Mouse (Mus musculus): ENCODE data around the gene Cmya5. TPM values are rescaled to one million over a fixed set of nuclear protein-coding genes. Genes with fewer than 3 reads are reported as not detected.
"Not testable (repeated sequence)": the region's sequence is repeated elsewhere in the genome, so short reads cannot be mapped to it uniquely, and the experiment has no call there.

The Cmya5 gene
- total RNA-seq, 1 experiment from 2014 or later: 0.44 TPM

- DNase-seq: no peak
Observed at GRCm38 (mm10) chr13:93122321-93122720, 22.2 kb downstream of the Cmya5 start.

GRCm38 (mm10) chr13:93117241-93117640 is 27.3 kb downstream of the Cmya5 start:
- no peak for DNase-seq

GRCm38 (mm10) chr13:93102340-93103090 is 42.0 kb downstream of the Cmya5 start:
- DNase-seq: no peak

- no peak for DNase-seq
Observed at GRCm38 (mm10) chr13:93098596-93098995, 45.9 kb downstream of the Cmya5 start.

GRCm38 (mm10) chr13:93096643-93097042 is 47.9 kb downstream of the Cmya5 start:
- DNase-seq: no peak

- DNase-seq: no peak
Observed at GRCm38 (mm10) chr13:93095097-93095791, 49.3 kb downstream of the Cmya5 start.

GRCm38 (mm10) chr13:93094204-93094935 is 50.2 kb downstream of the Cmya5 start:
- peak; percentile 15 for DNase-seq

- no peak for DNase-seq
Observed at GRCm38 (mm10) chr13:93093697-93094096, 50.8 kb downstream of the Cmya5 start.

GRCm38 (mm10) chr13:93092916-93093429 is 51.6 kb downstream of the Cmya5 start:
- no peak for DNase-seq

GRCm38 (mm10) chr13:93091866-93092455 is 52.6 kb downstream of the Cmya5 start:
- no peak for DNase-seq

- no peak for DNase-seq
Observed at GRCm38 (mm10) chr13:93091176-93091575, 53.3 kb downstream of the Cmya5 start.

- DNase-seq: no peak
Observed at GRCm38 (mm10) chr13:93089481-93089880, 55.0 kb downstream of the Cmya5 start.

- DNase-seq: no peak
Observed at GRCm38 (mm10) chr13:93085711-93086110, 58.8 kb downstream of the Cmya5 start.

- DNase-seq: not testable (repeated sequence)
Observed at GRCm38 (mm10) chr13:93082324-93082723, 62.2 kb downstream of the Cmya5 start.

- DNase-seq: no peak
Observed at GRCm38 (mm10) chr13:93080859-93081258, 63.7 kb downstream of the Cmya5 start.

- DNase-seq: no peak
Observed at GRCm38 (mm10) chr13:93074147-93074641, 70.3 kb downstream of the Cmya5 start.

GRCm38 (mm10) chr13:93073595-93073994 is 70.9 kb downstream of the Cmya5 start:
- peak; percentile 45 for DNase-seq

GRCm38 (mm10) chr13:93072871-93073411 is 71.6 kb downstream of the Cmya5 start:
- DNase-seq: no peak

- DNase-seq: peak; percentile 24
Observed at GRCm38 (mm10) chr13:93070406-93070805, 74.1 kb downstream of the Cmya5 start.

GRCm38 (mm10) chr13:93069481-93069880 is 75.0 kb downstream of the Cmya5 start:
- DNase-seq: peak; percentile 62

GRCm38 (mm10) chr13:93068353-93068752 is 76.2 kb downstream of the Cmya5 start:
- DNase-seq: no peak
